Mouse (Mus musculus) common myeloid progenitor, adult 5-6 weeks (primary cell): Measurements from ENCODE around the gene Gatad2a. TPM values are rescaled to one million over a fixed set of nuclear protein-coding genes. Genes with fewer than 3 reads are reported as not detected.

Source experiments
- ATAC-seq: replicated peaks from 2 replicates; pipeline ENCODE4 v1.8.0; 2016; ENCODE audit warnings: low read depth, mild to moderate bottlenecking, moderate TSS enrichment, inconsistent platforms; ENCODE audit not compliant: poor library complexity, severe bottlenecking
- total RNA-seq: library from RNA; stranded (forward); fragments of 200-1000, 187-1606 nt; gene quantifications from 2 replicates; pipeline ENCODE4 v1.2.3, GENCODE M21; 2017

Gatad2a gene
- total RNA-seq, 1 experiment from 2014 or later: 90.0 TPM

- ATAC-seq: no peak
Measured at GRCm38 (mm10) chr8:69881261-69881865, 114.8 kb downstream of the Gatad2a start.

- ATAC-seq: no peak
Measured at GRCm38 (mm10) chr8:69880841-69881240, 115.3 kb downstream of the Gatad2a start.

- no peak for ATAC-seq
Measured at GRCm38 (mm10) chr8:69879678-69880077, 116.5 kb downstream of the Gatad2a start.

GRCm38 (mm10) chr8:69877992-69878391 lies 118.2 kb downstream of the Gatad2a start:
- ATAC-seq: no peak

GRCm38 (mm10) chr8:69877396-69877795 lies 118.8 kb downstream of the Gatad2a start:
- ATAC-seq: no peak

GRCm38 (mm10) chr8:69876967-69877366 lies 119.2 kb downstream of the Gatad2a start:
- ATAC-seq: no peak

- ATAC-seq: no peak
Measured at GRCm38 (mm10) chr8:69876097-69876496, 120.1 kb downstream of the Gatad2a start.

- no peak for ATAC-seq
Measured at GRCm38 (mm10) chr8:69874654-69875053, 121.5 kb downstream of the Gatad2a start.

GRCm38 (mm10) chr8:69874155-69874554 lies 122.0 kb downstream of the Gatad2a start:
- peak; percentile 67 for ATAC-seq

- ATAC-seq: no peak
Measured at GRCm38 (mm10) chr8:69870907-69871306, 125.3 kb downstream of the Gatad2a start.

- ATAC-seq: no peak
Measured at GRCm38 (mm10) chr8:69870003-69870765, 126.0 kb downstream of the Gatad2a start.

GRCm38 (mm10) chr8:69867696-69868326 lies 128.4 kb downstream of the Gatad2a start:
- no peak for ATAC-seq

- ATAC-seq: no peak
Measured at GRCm38 (mm10) chr8:69864180-69864579, 132.0 kb downstream of the Gatad2a start.

- no peak for ATAC-seq
Measured at GRCm38 (mm10) chr8:69863387-69864020, 132.7 kb downstream of the Gatad2a start.

GRCm38 (mm10) chr8:69861251-69861650 lies 134.9 kb downstream of the Gatad2a start:
- no peak for ATAC-seq

- ATAC-seq: peak; percentile 57
Measured at GRCm38 (mm10) chr8:69860807-69861206, 135.4 kb downstream of the Gatad2a start.

Other genes starting within 250 kb of the Gatad2a start
- 1.9 and 4.8 TPM in 2 replicates for gene Zfp963, start 246.4 kb downstream of the Gatad2a start, total RNA-seq
- gene Gm20422, start 221.5 kb downstream of the Gatad2a start, total RNA-seq: not detected in 2 replicates
- gene Atp13a1, start 205.2 kb downstream of the Gatad2a start, total RNA-seq: 12.9 and 19.5 TPM in 2 replicates
- gene Zfp866, start 205.2 kb downstream of the Gatad2a start, total RNA-seq: 23.3 and 32.0 TPM in 2 replicates
- gene Gmip, start 187.7 kb downstream of the Gatad2a start, total RNA-seq: 26.0 and 27.0 TPM in 2 replicates
- gene Lpar2, start 174.0 kb downstream of the Gatad2a start, total RNA-seq: 1.4 and 1.5 TPM in 2 replicates
- 14.2 and 15.3 TPM in 2 replicates for gene Pbx4, start 163.9 kb downstream of the Gatad2a start, total RNA-seq
- not detected in 2 replicates for gene Cilp2, start 108.7 kb downstream of the Gatad2a start, total RNA-seq
- gene Tssk6, start 94.2 kb downstream of the Gatad2a start, total RNA-seq: 1.2 TPM in 1 of 2 replicates, not detected in the other
- gene Ndufa13, start 93.8 kb downstream of the Gatad2a start, total RNA-seq: 82.1 and 100 TPM in 2 replicates
- not detected in 2 replicates for gene Yjefn3, start 93.7 kb downstream of the Gatad2a start, total RNA-seq
- gene Mau2, start 46.4 kb upstream of the Gatad2a start, total RNA-seq: 30.5 and 31.4 TPM in 2 replicates
- gene Sugp1, start 46.4 kb upstream of the Gatad2a start, total RNA-seq: 27.7 and 31.5 TPM in 2 replicates
- not detected in 2 replicates for gene Tm6sf2, start 76.5 kb upstream of the Gatad2a start, total RNA-seq
- 0.24 TPM in 1 of 2 replicates, not detected in the other for gene Hapln4, start 87.1 kb upstream of the Gatad2a start, total RNA-seq
- gene Ncan, start 124.5 kb upstream of the Gatad2a start, total RNA-seq: not detected in 2 replicates
- gene Nr2c2ap, start 134.9 kb upstream of the Gatad2a start, total RNA-seq: 9.0 and 9.2 TPM in 2 replicates
- 5.5 and 16.5 TPM in 2 replicates for gene Rfxank, start 142.8 kb upstream of the Gatad2a start, total RNA-seq
- 37.0 and 39.2 TPM in 2 replicates for gene Borcs8, start 143.1 kb upstream of the Gatad2a start, total RNA-seq
- not detected in 2 replicates for gene Mef2b, start 143.3 kb upstream of the Gatad2a start, total RNA-seq
- gene Tmem161a, start 176.0 kb upstream of the Gatad2a start, total RNA-seq: 11.0 and 15.3 TPM in 2 replicates
- 4.1 and 4.7 TPM in 2 replicates for gene Slc25a42, start 215.9 kb upstream of the Gatad2a start, total RNA-seq
- 42.8 and 55.3 TPM in 2 replicates for gene Sugp2, start 237.8 kb upstream of the Gatad2a start, total RNA-seq
- gene Armc6, start 238.1 kb upstream of the Gatad2a start, total RNA-seq: 9.6 and 12.4 TPM in 2 replicates